Mouse (Mus musculus) adrenal gland, postnatal 4 days (tissue): ENCODE results near the gene Raly. TPM values are rescaled to one million over a fixed set of nuclear protein-coding genes. Genes with fewer than 3 reads are reported as not detected.
"Not testable (repeated sequence)": the region's sequence is repeated elsewhere in the genome, so short reads cannot be mapped to it uniquely, and the experiment has no call there.

Experiments
- DNase-seq, 2 experiments: peaks; one replicate each; pipeline ENCODE4 v3.0.0; 2021 to 2022; ENCODE audit warnings: low spot score in 2 of 2, mixed read lengths in 2 of 2
- total RNA-seq, 2 experiments: library from RNA; stranded (reverse); gene quantifications; 2 replicates each; pipeline ENCODE4 v1.2.3; 2021

Gene Raly
- total RNA-seq, 2 experiments from 2014 or later: 216 to 223 TPM

GRCm38 (mm10) chr2:154834149-154834865, 43.4 kb downstream of the Raly start:
- no peak for DNase-seq

GRCm38 (mm10) chr2:154836537-154836936, 45.6 kb downstream of the Raly start:
- DNase-seq: no peak

- DNase-seq: no peak
These were observed 57.2 kb downstream of the Raly start for GRCm38 (mm10) chr2:154848086-154848485.

- no peak for DNase-seq
These were observed 64.5 kb downstream of the Raly start for GRCm38 (mm10) chr2:154855383-154855782.

GRCm38 (mm10) chr2:154863672-154864071, 72.8 kb downstream of the Raly start:
- DNase-seq: no peak

DNA sequence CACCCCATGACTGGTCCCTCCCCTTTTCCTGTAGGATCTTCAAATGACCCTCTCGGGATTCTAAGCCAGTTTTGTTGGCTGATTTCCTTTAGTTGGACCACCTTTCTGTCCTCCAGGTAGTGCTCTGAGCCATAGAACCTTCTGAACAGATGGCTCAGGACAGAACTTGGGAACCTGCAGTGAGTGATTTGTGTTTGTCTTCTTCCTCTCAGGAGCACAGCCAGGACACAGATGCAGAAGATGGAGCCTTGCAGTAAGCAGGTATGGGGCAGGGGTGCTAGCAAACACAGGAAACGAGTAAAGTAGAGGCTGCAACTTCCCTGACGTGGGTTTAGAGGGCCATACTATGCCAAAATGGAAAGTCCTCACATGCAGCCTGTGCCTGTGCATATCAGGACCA, 74.8 kb downstream of the Raly start:
- DNase-seq: no peak

DNA sequence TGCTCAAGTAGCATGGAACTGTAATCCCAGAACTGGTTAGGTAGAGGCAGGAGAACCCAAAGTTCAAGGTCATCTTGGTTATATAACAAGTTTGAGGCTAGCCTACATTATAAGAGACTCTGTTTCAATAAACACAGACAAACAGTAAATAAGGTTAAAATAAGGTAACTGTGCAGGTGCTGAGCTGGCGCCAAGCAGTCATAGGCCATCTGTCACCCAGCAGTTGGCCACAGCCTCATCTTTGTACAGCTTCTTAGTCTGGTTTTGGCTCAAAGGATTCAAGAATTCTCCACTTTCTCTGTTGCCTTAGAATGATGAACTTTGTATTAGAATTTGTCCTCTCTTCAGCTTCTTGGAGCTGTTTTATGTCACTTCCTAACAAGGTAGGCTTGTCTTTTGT, 77.2 kb downstream of the Raly start:
- DNase-seq: no peak

- no peak for DNase-seq
These were observed 79.2 kb downstream of the Raly start for GRCm38 (mm10) chr2:154869954-154870641.

GRCm38 (mm10) chr2:154876621-154877020, 85.7 kb downstream of the Raly start:
- no peak for DNase-seq

DNA sequence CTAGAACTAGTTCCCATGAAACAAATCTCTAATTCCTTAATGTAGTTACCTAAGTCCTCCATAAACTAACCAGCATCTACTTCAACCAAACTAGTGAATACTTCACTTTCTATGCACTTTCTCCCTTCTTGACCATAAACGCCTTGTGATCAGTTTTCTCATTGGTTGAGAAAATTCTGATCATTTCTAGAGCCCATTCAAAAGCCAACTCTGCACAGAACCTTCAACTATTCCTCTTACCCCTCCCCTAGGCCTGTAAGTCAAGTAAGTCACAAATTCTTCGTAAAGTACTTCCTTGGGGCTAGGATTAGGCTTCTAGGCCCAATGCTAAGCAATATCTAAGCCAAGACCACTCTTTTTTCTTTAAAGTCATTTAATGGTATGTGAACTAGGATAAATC, 100.7 kb downstream of the Raly start:
- DNase-seq: no peak

- DNase-seq: peak; percentile 78 to 92
These were observed 101.5 kb downstream of the Raly start, which contains the start of gene Eif2s2 for GRCm38 (mm10) chr2:154892201-154893044. TSS of gene Eif2s2 (minus strand) at chr2:154892935.

GRCm38 (mm10) chr2:154893045-154893385, 102.1 kb downstream of the Raly start:
- DNase-seq: no peak

DNA sequence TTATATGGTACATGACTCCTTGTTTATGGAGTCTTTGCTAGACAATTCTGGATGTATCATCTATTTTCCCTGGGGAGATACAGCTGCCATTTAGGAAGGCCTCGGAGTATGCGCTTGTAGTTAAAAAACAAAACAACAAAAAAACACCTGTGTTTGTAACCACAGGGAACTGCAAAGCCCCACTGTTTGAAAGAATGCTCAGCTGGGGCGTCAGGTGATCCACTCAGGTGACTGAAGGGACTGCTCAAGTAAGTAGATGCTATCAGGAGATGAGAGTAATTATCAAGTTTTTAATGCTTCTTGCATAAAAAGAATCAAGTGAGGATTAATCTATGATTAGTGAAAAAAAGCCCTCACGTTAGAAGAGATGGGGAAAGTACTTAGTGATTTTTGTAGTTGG, 102.7 kb downstream of the Raly start:
- no peak for DNase-seq

- not testable (repeated sequence) for DNase-seq
These were observed 108.1 kb downstream of the Raly start for GRCm38 (mm10) chr2:154899004-154899403.

DNA sequence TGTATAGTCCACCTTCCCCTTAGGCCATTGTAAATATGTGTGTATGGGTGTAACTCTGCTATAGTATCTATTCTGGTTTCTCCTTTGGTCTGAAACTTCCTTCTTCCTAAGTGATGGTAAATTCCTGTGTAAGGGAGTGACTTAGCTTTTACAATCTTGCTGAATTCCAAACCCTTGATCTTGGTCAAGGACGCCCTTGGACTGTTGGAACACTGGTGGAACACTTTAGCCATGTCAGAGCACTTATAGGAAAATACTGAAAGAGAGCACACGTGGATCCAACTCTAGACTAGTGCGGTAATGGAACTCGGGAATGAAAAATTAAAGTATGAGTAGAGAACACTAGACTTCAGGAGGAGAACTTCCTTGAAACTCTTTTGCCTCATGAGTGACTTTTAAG, 108.5 kb downstream of the Raly start:
- not testable (repeated sequence) for DNase-seq

- no peak for DNase-seq
These were observed 111.2 kb downstream of the Raly start for GRCm38 (mm10) chr2:154902111-154902510.

DNA sequence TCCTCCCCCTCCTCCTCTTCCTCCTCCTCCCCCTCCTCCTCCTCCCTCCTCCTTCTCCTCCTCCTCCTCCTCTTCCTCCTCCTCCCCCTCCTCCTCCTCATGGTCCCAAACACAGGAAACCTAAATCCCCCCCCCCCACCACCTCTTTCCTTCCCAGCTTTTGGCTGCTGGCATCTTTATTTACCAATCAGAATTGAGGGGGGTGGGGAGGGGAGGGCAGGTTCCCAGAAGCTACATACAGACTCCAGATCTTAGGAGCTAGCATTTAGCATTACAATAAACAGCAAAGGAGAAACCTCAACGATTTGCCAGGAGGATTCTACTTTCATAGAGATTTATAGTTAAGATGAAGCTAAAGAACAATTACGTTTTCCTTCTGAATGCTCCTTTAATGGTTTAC, 114.9 kb downstream of the Raly start:
- no peak for DNase-seq

DNA sequence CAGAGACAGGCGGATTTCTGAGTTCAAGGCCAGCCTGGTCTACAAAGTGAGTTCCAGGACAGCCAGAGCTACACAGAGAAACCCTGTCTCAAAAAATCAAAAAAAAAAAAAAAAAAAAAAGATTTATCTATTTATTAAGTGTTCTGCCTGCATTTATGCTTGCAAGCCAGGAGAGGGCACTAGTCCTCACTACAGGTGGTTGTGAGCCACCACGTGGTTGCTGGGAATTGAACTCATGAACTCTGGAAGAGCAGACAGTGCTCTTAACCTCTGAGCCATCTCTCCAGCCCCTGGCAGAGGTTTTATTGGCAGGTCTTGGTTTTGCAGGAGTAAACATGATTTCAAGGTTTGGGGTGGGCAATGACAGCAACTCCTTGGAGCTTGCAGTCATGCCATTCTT, 117.3 kb downstream of the Raly start:
- not testable (repeated sequence) for DNase-seq

GRCm38 (mm10) chr2:154909789-154910188, 118.9 kb downstream of the Raly start:
- DNase-seq: no peak

DNA sequence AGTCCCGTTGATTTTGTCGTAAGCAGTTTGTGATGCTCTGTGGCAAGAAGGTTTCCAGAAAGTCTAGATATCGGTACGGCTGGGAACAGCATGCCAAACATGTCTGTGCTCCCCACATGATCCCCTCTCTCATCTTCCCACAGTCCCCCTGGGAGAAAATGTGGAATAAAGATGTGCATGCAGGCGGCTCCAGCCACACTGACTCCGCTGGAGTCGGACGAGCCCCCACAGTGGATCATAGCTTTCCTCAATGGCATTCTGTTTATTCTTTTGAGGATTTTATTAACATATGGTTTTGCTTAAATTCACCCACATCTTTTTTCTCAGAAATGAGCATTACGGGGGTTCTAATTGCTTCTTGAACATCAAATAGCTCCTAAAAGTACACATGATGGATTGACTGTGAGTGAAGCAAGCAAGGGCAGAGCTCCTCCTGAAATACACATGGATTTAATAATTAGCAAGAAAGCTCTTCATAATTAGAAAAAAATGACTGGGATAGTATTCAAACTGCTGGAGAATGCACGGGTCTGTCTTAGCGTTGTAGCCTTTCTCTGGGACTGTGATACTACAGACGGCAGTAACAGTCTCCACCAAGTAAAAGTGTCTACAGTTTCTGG, 125.1 kb downstream of the Raly start:
- DNase-seq: no peak

DNA sequence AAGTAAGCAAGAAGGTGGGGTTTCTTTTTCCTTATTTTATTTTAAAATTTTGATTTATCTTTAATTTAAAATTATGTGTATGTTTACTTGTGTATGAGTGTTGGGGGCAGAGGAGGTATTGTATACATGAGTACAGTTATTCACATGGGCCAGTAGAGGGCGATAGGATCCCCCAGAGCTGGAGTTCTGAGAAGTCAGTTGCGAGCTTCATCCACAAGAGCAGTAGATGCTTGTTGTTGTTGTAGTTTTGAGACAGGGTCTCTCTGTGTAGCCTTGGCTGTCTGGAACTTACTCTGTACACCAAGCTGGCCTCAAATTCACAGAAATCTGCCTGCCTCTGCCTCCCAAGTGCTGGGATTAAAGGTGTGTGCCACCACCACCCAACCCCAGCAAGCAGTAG, 125.7 kb downstream of the Raly start:
- no peak for DNase-seq
